Mouse (Mus musculus): ENCODE measurements at regions not wholly inside any gene's neighbourhood (a gene's known extent, or its start where the extent isn't known, plus 50 kb on each side); places are given as distances from the start of the nearest gene placed in this dataset.
A peak's percentile ranks its signal among the peaks of the same experiment; 100 is the strongest.
"Not testable (repeated sequence)": the region's sequence is repeated elsewhere in the genome, so short reads cannot be mapped to it uniquely, and the experiment has no call there.

DNA sequence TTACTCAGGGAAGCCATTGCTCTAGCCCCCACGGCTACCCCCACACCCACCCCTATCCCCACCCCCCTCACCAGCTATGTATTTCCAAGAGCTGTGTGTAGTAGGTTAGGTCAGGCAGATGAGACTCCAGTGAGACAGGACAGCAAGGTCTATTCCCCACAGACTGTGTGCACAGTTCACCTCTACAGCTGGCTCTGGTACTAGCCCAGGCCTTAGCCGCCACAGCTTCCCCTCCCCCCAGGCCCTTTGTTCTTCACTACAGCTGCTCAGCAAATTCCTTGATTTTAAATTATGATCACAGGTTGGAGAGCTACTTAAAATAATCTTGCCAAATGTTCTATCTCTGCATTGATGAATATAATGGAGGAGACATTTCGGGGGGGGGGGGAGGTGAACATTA lies 119.8 kb downstream of the Tomm20 start:
- DNase-seq (ENCODE audit: low spot score): peak; percentile 71
- H3K27me3 ChIP-seq (ENCODE audit: insufficient read depth, poor library complexity, severe bottlenecking): no peaks in the 10 kb centered on the region
- peak overlapping the region; percentile 33 for H3K4me3 ChIP-seq
- 21% methylated on average over 3 of the region's 3 CpGs for WGBS
- peak overlapping the region; percentile 95 for H3K27ac ChIP-seq
- no peaks in the 10 kb centered on the region for H3K36me3 ChIP-seq
- H3K4me1 ChIP-seq (replicated peaks): peaks cover 62% of the 10 kb centered on the region
- no peaks in the 10 kb centered on the region for H3K9me3 ChIP-seq

DNA sequence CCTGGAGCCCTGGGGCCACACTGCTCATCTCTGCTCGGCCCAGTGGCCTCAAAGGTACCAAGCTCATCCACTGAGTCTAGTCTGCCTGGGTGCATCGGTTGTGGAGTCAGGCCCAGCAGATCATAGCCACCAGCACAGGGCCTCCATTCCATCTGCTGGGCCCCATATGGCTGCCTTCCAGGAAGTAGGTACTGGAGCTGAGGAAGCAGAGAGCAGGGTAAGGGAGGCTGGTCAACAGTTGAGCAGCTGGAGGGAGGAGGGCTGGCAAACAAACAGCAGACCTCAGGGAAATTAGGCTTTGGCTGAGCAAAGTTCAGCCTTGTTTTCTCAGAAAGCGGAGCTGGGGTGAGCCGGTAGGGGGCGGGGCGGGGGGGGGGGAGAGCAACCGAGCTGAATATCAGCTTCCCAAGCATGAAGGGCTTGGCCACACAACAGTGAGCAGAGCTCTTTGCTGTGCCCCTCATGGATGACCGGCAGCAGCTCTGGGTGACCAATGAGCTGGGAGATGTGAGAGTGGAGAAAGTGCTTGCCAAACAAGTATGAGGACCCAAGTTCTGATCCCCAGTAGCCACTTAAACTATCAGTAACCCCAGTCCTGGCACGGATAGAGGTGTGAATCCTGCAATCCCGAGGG lies 121.0 kb downstream of the Tomm20 start:
- H3K36me3 ChIP-seq: no peaks in the 10 kb centered on the region
- no peaks in the 10 kb centered on the region for H3K27me3 ChIP-seq (ENCODE audit: insufficient read depth, poor library complexity, severe bottlenecking)
- WGBS: 40% methylated on average over 10 of the region's 10 CpGs
- H3K27ac ChIP-seq: peak overlapping the region; percentile 95
- H3K9me3 ChIP-seq: no peaks in the 10 kb centered on the region
- no peak overlapping the region for H3K4me3 ChIP-seq
- peak; percentile 69 for DNase-seq (ENCODE audit: low spot score)
- H3K4me1 ChIP-seq (replicated peaks): peaks cover 51% of the 10 kb centered on the region

DNA sequence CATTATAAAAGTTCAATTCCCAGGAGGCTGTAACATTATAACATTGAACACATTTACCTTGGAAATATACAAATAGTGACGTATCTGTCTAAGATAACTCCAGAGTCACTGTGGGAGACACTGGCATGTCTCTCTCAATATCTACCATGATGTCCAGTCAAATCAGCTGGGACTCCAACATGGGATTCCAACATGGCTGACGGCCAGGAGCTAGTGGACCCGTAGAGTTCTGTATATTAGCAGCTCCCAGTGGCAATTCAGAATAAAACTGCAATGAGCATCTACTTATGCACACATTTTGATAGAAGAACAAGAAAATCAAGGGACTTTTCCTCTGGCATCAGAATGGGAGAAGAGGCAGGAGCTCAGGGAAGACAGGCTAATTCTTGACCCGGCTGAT lies 123.4 kb downstream of the Tomm20 start:
- no peak overlapping the region for H3K4me3 ChIP-seq
- DNase-seq (ENCODE audit: low spot score): no peak
- no peaks in the 10 kb centered on the region for H3K36me3 ChIP-seq
- H3K4me1 ChIP-seq (replicated peaks): peaks cover 32% of the 10 kb centered on the region
- H3K9me3 ChIP-seq: no peaks in the 10 kb centered on the region
- no peak overlapping the region for H3K27ac ChIP-seq
- 94% methylated on average over 4 of the region's 4 CpGs for WGBS
- no peaks in the 10 kb centered on the region for H3K27me3 ChIP-seq (ENCODE audit: insufficient read depth, poor library complexity, severe bottlenecking)

DNA sequence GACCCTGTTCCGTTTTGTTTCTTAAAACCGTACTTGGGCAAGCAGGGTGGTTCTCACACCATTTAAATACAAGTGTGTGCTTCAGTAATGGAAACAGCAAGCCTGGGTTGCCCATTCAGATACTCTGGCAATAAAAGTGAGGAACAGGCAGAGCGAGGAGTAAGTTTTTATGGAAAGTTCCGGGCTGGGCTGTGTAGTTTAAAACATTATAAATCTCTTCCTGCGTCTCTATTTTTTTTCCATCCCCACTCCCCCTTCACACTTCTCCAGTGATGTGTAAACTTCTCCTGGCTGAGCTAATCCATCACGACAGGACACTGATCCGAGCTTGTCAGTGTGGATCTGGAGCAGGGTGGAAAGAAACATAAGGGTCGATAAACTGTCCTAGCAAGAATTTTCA lies 124.4 kb downstream of the Tomm20 start:
- Histone ChIP-seq H3K4me1 (replicated peaks) (peaks cover 22% of the 10 kb centered on the region), H3K27ac (no peak overlapping the region)
- WGBS: 76% methylated on average over 8 of the region's 8 CpGs

DNA sequence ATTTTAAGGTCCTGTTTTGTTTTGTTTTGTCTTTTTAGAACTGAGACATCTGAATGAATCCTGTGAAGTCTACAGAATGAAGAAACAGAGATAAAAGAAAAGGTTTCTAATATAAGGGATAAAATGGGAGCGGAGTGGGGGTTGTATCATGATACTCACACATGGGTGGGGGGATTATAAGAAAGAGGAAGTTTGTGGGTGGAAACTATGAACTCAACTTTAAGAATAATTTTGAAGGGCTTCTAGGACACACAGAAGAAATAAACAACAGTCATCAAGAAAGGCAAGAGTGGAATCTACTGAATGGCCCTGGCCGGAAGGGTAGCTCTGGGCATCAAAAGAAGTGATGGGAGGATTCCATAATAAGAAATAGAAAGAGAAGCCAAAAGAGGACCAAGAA lies 125.1 kb downstream of the Tomm20 start:
- H3K4me1 ChIP-seq (replicated peaks): peaks cover 14% of the 10 kb centered on the region
- DNase-seq (ENCODE audit: low spot score): no peak
- no peak overlapping the region for H3K4me3 ChIP-seq
- H3K9me3 ChIP-seq: no peaks in the 10 kb centered on the region
- H3K36me3 ChIP-seq: no peaks in the 10 kb centered on the region
- 96% methylated on average over 2 of the region's 2 CpGs for WGBS
- H3K27me3 ChIP-seq (ENCODE audit: insufficient read depth, poor library complexity, severe bottlenecking): no peaks in the 10 kb centered on the region
- H3K27ac ChIP-seq: no peak overlapping the region

More for the DNA sequence above, 124.4 kb downstream of the Tomm20 start:
- Histone ChIP-seq H3K27me3 (ENCODE audit: insufficient read depth, poor library complexity, severe bottlenecking) (no peaks in the 10 kb centered on the region), H3K4me3 (no peak overlapping the region), H3K9me3 (no peaks in the 10 kb centered on the region), H3K36me3 (no peaks in the 10 kb centered on the region)
- DNase-seq (ENCODE audit: low spot score): no peak

DNA sequence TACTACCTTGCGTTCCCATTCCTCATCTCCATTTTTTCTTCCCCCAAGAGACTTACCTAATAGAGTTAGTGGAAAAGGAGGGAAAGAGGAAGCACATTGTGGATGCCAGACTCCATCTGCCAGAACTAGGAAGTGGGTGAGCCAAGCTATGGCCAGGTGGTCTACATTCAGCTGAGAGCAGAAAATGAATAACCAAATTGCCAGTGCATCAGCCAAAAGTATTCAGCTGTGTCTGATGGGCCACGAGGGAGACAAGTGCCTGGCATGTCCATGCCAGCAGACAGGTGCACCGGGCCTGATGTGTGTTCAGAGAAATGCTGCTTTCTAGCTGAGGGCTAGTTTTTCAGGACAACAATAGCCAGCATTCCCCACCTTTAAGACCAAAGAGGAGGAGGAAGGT lies 126.4 kb downstream of the Tomm20 start:
- Histone ChIP-seq H3K9me3 (no peaks in the 10 kb centered on the region), H3K36me3 (no peaks in the 10 kb centered on the region), H3K4me1 (replicated peaks) (peaks cover 9% of the 10 kb centered on the region), H3K27me3 (ENCODE audit: insufficient read depth, poor library complexity, severe bottlenecking) (no peaks in the 10 kb centered on the region), H3K27ac (no peak overlapping the region), H3K4me3 (no peak overlapping the region)
- WGBS: 91% methylated on average over 3 of the region's 3 CpGs
- no peak for DNase-seq (ENCODE audit: low spot score)

DNA sequence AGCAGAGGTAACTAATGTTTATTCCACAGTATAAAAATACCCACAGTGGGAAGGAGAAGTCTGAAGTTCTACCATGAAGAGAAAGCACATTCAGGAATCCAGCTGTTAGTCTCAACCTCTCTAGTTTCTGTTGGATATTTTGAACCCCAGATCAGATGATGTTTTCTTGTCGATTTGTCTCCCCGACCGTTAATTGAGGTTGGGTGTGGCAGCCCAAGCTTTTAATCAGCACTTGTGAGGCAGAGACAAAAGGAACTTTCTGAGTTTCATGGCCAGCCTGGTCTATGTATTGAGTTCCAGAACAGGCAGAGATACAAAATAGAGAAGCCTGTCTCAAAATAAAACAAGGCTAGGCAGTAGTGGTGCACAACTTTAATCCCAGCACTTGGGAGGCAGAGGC lies 129.5 kb downstream of the Tomm20 start:
- 93% methylated on average over 3 of the region's 3 CpGs for WGBS

DNA sequence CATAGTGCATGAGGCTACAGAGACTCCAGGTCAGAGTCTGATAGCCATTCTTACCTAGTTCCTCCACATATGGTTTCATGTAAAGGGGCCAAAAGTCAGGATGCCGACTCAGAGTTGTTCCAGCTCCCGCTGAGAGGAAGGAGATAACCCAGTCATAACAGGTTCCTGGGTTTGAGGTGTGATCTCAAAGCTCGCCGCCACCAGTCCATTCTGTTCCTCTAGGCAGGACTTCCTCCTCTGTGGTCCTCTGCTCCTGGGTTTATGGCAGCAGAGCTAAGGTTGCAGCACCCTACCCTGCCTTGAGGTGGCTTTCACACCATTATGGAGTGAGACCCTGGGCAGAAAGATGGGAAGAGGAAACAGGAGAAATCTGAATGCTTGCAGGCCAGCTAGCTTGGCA lies 131.2 kb downstream of the Tomm20 start:
- DNase-seq (ENCODE audit: low spot score): no peak
- H3K27me3 ChIP-seq (ENCODE audit: insufficient read depth, poor library complexity, severe bottlenecking): peaks cover 3% of the 10 kb centered on the region; the same call in 1 of the 2 replicates
- H3K4me1 ChIP-seq (replicated peaks): peaks cover 7% of the 10 kb centered on the region; the same call in 1 of the 2 replicates
- WGBS: 67% methylated on average over 4 of the region's 4 CpGs
- H3K9me3 ChIP-seq: peaks cover 11% of the 10 kb centered on the region; the same call in 1 of the 2 replicates
- no peak overlapping the region for H3K4me3 ChIP-seq
- H3K27ac ChIP-seq: no peak overlapping the region
- H3K36me3 ChIP-seq: 0 out of 2 replicates have a peak, but pooled peaks cover 2% of the 10 kb centered on the region

More for the DNA sequence above, 129.5 kb downstream of the Tomm20 start:
- peaks cover 7% of the 10 kb centered on the region; the same call in 1 of the 2 replicates for H3K4me1 ChIP-seq (replicated peaks)
- DNase-seq (ENCODE audit: low spot score): no peak
- no peak overlapping the region for H3K27ac ChIP-seq
- peaks cover 11% of the 10 kb centered on the region; the same call in 1 of the 2 replicates for H3K9me3 ChIP-seq
- H3K27me3 ChIP-seq (ENCODE audit: insufficient read depth, poor library complexity, severe bottlenecking): no peaks in the 10 kb centered on the region
- H3K4me3 ChIP-seq: no peak overlapping the region
- H3K36me3 ChIP-seq: 0 out of 2 replicates have a peak, but pooled peaks cover 2% of the 10 kb centered on the region

DNA sequence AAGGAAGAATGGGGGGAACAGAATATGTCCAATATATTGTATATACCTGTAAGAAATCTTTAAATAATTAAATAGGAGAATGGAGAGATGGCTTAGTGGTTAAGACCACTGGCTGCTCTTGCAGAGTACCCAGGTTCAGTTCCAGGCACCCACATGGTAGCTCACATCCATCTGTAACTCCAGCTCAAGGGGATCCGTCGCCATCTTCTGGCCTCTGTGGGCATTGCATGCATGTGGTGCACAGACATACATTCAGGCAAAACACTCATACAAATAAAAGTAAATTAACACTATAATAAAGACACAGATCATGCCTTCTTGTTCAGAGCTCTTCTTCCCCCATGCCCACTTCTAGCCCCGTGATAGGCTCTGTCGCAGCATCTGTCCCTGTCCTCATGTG lies 132.0 kb downstream of the Tomm20 start:
- Histone ChIP-seq H3K27me3 (ENCODE audit: insufficient read depth, poor library complexity, severe bottlenecking) (peaks cover 3% of the 10 kb centered on the region; the same call in 1 of the 2 replicates), H3K9me3 (peaks cover 11% of the 10 kb centered on the region; the same call in 1 of the 2 replicates), H3K4me3 (no peak overlapping the region), H3K36me3 (0 out of 2 replicates have a peak, but pooled peaks cover 2% of the 10 kb centered on the region), H3K4me1 (replicated peaks) (peaks cover 7% of the 10 kb centered on the region; the same call in 1 of the 2 replicates), H3K27ac (no peak overlapping the region)
- no peak for DNase-seq (ENCODE audit: low spot score)
- 72% methylated on average over 4 of the region's 4 CpGs for WGBS

DNA sequence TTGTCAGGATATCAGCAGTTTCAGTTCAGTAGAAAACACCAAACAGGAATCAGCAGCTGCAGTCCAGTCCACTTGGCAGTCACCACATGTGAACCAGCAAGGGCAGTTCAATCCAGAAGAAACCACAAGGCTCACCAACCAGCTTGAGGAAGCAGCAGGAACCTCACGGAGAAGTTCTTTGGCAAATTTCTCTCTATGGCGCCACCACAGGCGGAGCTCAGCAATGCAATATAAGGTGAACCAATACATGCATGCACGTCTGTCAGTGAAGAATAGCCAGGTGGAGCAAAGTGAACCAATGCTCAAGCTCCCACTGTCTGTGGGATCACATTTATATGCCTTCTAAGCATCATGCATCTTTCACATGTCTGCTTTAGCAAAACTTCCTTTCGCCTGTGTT lies 132.9 kb downstream of the Tomm20 start:
- DNase-seq (ENCODE audit: low spot score): no peak
- 90% methylated on average over 5 of the region's 5 CpGs for WGBS
- Histone ChIP-seq H3K27me3 (ENCODE audit: insufficient read depth, poor library complexity, severe bottlenecking) (peaks cover 3% of the 10 kb centered on the region; the same call in 1 of the 2 replicates), H3K36me3 (0 out of 2 replicates have a peak, but pooled peaks cover 2% of the 10 kb centered on the region), H3K4me3 (no peak overlapping the region), H3K9me3 (peaks cover 11% of the 10 kb centered on the region; the same call in 1 of the 2 replicates), H3K4me1 (replicated peaks) (peaks cover 7% of the 10 kb centered on the region; the same call in 1 of the 2 replicates), H3K27ac (no peak overlapping the region)

DNA sequence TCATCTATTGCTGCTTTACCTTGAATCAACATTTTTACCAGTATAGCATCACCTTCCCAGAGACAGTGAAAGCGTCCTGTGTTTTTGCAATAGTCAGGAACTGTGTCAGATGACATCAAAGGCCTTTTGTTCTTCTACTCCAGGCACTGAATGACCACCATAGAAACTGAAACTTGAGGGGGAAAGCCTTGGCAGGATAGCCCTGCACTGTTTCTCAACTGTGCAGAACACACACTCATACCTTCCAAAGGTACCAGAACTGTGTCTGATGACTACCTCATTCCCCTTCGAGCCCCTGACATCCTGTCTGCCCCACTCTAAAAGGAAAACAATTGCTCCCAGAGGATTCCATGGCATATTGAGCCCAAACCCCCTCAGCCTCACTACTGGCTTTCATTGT lies 134.3 kb downstream of the Tomm20 start:
- not testable (repeated sequence) for H3K4me1 ChIP-seq (replicated peaks); H3K36me3 ChIP-seq; DNase-seq (ENCODE audit: low spot score); H3K27ac ChIP-seq; H3K4me3 ChIP-seq; H3K27me3 ChIP-seq (ENCODE audit: insufficient read depth, poor library complexity, severe bottlenecking)
- peaks cover 11% of the 10 kb centered on the region; the same call in 1 of the 2 replicates for H3K9me3 ChIP-seq
- WGBS: 58% methylated on average over 2 of the region's 2 CpGs

DNA sequence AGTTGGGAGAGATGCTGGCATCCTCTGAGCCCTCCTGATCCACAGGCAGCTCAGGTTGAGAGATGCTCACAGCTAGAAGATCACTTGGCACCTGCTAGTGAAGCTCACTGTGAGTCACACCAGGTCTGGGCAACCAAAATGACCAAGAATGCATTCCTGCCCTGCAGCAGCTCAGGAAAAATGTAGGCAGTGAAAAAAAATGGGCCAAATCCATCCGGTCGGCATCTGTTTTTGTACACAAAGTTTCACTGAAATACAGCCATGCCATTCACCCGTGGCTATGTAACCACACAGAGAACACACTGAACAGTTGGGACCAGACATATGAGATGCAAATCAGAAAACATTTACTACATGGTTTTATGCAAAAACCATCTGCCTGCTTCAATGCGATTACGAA lies 135.1 kb downstream of the Tomm20 start:
- Histone ChIP-seq H3K27ac (no peak overlapping the region), H3K9me3 (peaks cover 11% of the 10 kb centered on the region; the same call in 1 of the 2 replicates), H3K27me3 (ENCODE audit: insufficient read depth, poor library complexity, severe bottlenecking) (peaks cover 3% of the 10 kb centered on the region; the same call in 1 of the 2 replicates), H3K4me1 (replicated peaks) (peaks cover 17% of the 10 kb centered on the region), H3K4me3 (no peak overlapping the region), H3K36me3 (0 out of 2 replicates have a peak, but pooled peaks cover 2% of the 10 kb centered on the region)
- 91% methylated on average over 5 of the region's 5 CpGs for WGBS
- DNase-seq (ENCODE audit: low spot score): no peak

DNA sequence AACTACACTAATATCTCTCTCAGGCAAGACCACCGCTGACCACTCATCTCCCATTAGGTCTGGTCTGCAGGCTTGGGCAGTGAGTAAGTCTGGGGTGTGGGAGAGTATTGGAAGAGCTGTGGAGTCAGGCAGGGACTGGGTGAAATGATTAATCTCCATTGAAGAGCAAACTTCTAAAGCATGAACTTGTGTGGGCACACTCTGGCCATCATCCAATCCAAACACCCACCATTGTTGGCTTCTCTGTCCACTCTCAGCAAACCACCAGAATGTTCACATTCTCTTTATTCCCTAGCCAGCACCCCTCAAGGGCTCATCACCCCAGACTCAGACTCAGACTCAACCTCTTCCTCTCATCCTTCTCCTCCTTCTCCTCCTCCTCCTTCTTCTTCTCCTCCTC lies 136.3 kb downstream of the Tomm20 start:
- 0 out of 2 replicates have a peak, but pooled peaks cover 2% of the 10 kb centered on the region for H3K36me3 ChIP-seq
- no peak overlapping the region for H3K27ac ChIP-seq
- H3K27me3 ChIP-seq (ENCODE audit: insufficient read depth, poor library complexity, severe bottlenecking): peaks cover 3% of the 10 kb centered on the region; the same call in 1 of the 2 replicates
- peaks cover 11% of the 10 kb centered on the region; the same call in 1 of the 2 replicates for H3K9me3 ChIP-seq
- H3K4me3 ChIP-seq: no peak overlapping the region
- peaks cover 15% of the 10 kb centered on the region for H3K4me1 ChIP-seq (replicated peaks)
- WGBS: 90% methylated on average over 1 of the region's 1 CpGs
- DNase-seq (ENCODE audit: low spot score): no peak

Measured in hindbrain, embryonic 10.5 days (tissue).